Mouse (Mus musculus) myocyte (in vitro differentiated cells): ENCODE measurements around the gene Ear2.

Source experiments
- MYOG ChIP-seq, 3 experiments: IDR thresholded peaks; one replicate each; pipeline ENCODE4 v1.6.1; 2011; ENCODE audit warnings: control low read depth in 2 of 3, low read depth in 2 of 3, mild to moderate bottlenecking in 2 of 3; ENCODE audit not compliant: insufficient read length in 2 of 3, control insufficient read depth in 1 of 3, insufficient read depth in 1 of 3
- POLR2A ChIP-seq: IDR thresholded peaks from one replicate; pipeline ENCODE4 v1.6.1; 2011; ENCODE audit warnings: low read depth, mild to moderate bottlenecking, control low read depth, moderate library complexity; ENCODE audit not compliant: insufficient read length
- USF1 ChIP-seq: IDR thresholded peaks from one replicate; pipeline ENCODE4 v1.6.1; 2011; ENCODE audit warnings: low read depth, mild to moderate bottlenecking, control low read depth, moderate library complexity

- no peak for TF ChIP-seq USF1
- TF ChIP-seq POLR2A = no peak
- TF ChIP-seq MYOG (IDR thresholded peaks at IDR 0.05; ENCODE audit: control insufficient read depth in 1 of 3, insufficient read depth in 1 of 3, insufficient read length in 2 of 3, low read depth in 2 of 3) = no peak
Measured at GRCm38 (mm10) chr14:44110981-44111380, 8.5 kb downstream of the Ear2 start.
